Mouse (Mus musculus) left cerebral cortex, adult 11 months (tissue): ENCODE results near the gene Btbd35f11.
"Not testable (repeated sequence)": the region's sequence is repeated elsewhere in the genome, so short reads cannot be mapped to it uniquely, and the experiment has no call there.

Experiments
- DNase-seq: peaks from one replicate; pipeline ENCODE4 v3.0.0; 2022; ENCODE audit warnings: low spot score

Btbd35f11 gene

GRCm38 (mm10) chrX:3443590-3443989, at the start of gene Btbd35f11:
Gene Btbd35f11 (minus strand): TSS chrX:3443690.
- DNase-seq = not testable (repeated sequence)

- DNase-seq = not testable (repeated sequence)
These were observed 33.5 kb downstream of the Btbd35f11 start for GRCm38 (mm10) chrX:3409946-3410345.
